Mouse (Mus musculus): ENCODE measurements around the gene Utrn. TPM values are rescaled to one million over a fixed set of nuclear protein-coding genes. Genes with fewer than 3 reads are reported as not detected.

Utrn gene
- polyA plus RNA-seq, 1 experiment from 2014 or later, result 66.8 TPM

GRCm38 (mm10) chr10:12834215-12834614, 35.0 kb downstream of the Utrn start:
- Histone ChIP-seq H3K4me1 (replicated peaks) (peaks cover 25% of the 10 kb centered on the region), H3K27ac (ENCODE audit: poor library complexity, severe bottlenecking) (no peak overlapping the region), H3K4me2 (no peak overlapping the region), H3K27me3 (replicated peaks) (no peaks in the 10 kb centered on the region), H3K36me3 (no peaks in the 10 kb centered on the region), H3K9ac (no peak overlapping the region), H3K9me3 (replicated peaks) (no peaks in the 10 kb centered on the region), H3K4me3 (no peak overlapping the region)
- WGBS, result 63% methylated on average over 1 of the region's 1 CpGs
- no peak for ATAC-seq (ENCODE audit: insufficient number of reproducible peaks, low FRiP score)

DNA sequence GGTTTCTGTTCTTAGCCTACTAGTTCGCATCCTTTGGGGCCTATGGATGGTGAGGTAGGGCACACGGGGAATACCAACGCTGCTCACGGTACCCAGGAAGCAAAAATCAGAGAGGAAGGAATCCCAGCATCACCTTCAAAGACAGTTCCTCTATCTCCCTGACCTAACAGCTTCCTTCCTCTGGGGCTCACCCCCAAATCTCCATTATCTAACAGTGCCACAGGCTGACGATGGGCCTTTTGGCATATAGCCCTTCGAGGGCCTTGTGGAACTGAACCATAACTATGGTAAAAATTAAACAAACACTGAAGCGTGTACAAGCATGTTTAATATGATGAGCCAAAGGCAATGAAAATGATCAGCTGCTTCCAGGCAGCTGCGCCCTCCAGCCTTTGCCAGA, 37.0 kb downstream of the Utrn start:
- ATAC-seq (ENCODE audit: insufficient number of reproducible peaks, low FRiP score), result no peak
- no peak overlapping the region for H3K4me2 ChIP-seq
- no peaks in the 10 kb centered on the region for H3K36me3 ChIP-seq
- H3K27me3 ChIP-seq (replicated peaks), result no peaks in the 10 kb centered on the region
- no peak overlapping the region for H3K27ac ChIP-seq (ENCODE audit: poor library complexity, severe bottlenecking)
- H3K4me1 ChIP-seq (replicated peaks), result peaks cover 36% of the 10 kb centered on the region
- no peaks in the 10 kb centered on the region for H3K9me3 ChIP-seq (replicated peaks)
- H3K4me3 ChIP-seq, result no peak overlapping the region
- 75% methylated on average over 8 of the region's 8 CpGs for WGBS
- H3K9ac ChIP-seq, result no peak overlapping the region

DNA sequence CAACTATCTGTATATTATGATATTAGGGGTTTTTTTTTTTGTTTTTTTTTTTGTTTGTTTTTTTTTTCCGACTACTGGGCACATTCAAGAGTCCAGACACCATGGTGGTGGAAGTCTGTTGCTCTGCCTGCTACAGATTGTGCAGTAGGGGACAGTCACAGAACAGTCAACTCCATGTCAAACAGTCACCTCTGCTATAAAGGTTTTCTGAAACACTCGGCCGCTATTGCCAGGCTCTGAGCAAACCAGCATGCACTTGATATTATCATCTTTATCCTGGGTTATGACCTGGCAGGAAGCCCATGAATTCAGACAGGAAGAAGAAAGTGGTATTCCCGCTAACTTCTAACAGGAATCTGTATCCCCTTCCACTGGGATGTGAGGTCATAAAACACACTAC, 41.4 kb downstream of the Utrn start:
- no peak overlapping the region for H3K9ac ChIP-seq
- no peak overlapping the region for H3K4me2 ChIP-seq
- peak overlapping the region; percentile 45 for H3K27ac ChIP-seq (ENCODE audit: poor library complexity, severe bottlenecking)
- H3K4me1 ChIP-seq (replicated peaks), result peaks cover 54% of the 10 kb centered on the region
- no peak for ATAC-seq (ENCODE audit: insufficient number of reproducible peaks, low FRiP score)
- 19% methylated on average over 4 of the region's 4 CpGs for WGBS
- H3K4me3 ChIP-seq, result no peak overlapping the region
- no peaks in the 10 kb centered on the region for H3K27me3 ChIP-seq (replicated peaks)
- H3K36me3 ChIP-seq, result no peaks in the 10 kb centered on the region
- H3K9me3 ChIP-seq (replicated peaks), result no peaks in the 10 kb centered on the region

DNA sequence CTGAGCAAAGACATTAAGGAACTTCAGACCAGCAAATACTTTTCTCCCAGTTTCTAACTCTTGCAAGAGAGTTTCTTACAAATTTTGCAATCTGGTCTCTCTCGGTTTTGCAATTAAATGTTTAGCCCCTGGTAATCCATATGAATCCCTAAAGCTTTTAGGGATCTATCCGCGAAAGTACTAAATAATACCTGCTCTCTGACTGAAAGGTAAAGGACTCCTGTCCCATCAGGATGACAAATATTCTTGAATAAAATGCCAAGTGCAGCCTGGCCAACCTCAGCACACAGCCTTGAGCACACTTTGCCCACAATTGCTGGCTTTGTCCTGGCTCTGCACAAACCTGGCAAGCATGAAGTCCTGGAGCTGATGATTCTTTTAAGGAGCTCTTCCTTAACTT, 41.9 kb downstream of the Utrn start:
- Histone ChIP-seq H3K27ac (ENCODE audit: poor library complexity, severe bottlenecking) (peak overlapping the region; percentile 45), H3K9me3 (replicated peaks) (no peaks in the 10 kb centered on the region), H3K4me1 (replicated peaks) (peaks cover 50% of the 10 kb centered on the region), H3K36me3 (no peaks in the 10 kb centered on the region), H3K27me3 (replicated peaks) (no peaks in the 10 kb centered on the region), H3K9ac (no peak overlapping the region), H3K4me2 (no peak overlapping the region), H3K4me3 (no peak overlapping the region)
- 73% methylated on average over 3 of the region's 3 CpGs for WGBS
- no peak for ATAC-seq (ENCODE audit: insufficient number of reproducible peaks, low FRiP score)

GRCm38 (mm10) chr10:12826760-12827281, 42.3 kb downstream of the Utrn start:
- H3K9ac ChIP-seq, result no peak overlapping the region
- H3K4me2 ChIP-seq, result no peak overlapping the region
- no peaks in the 10 kb centered on the region for H3K9me3 ChIP-seq (replicated peaks)
- no peak overlapping the region for H3K4me3 ChIP-seq
- peak overlapping the region; percentile 45 for H3K27ac ChIP-seq (ENCODE audit: poor library complexity, severe bottlenecking)
- H3K4me1 ChIP-seq (replicated peaks), result peaks cover 45% of the 10 kb centered on the region
- H3K27me3 ChIP-seq (replicated peaks), result no peaks in the 10 kb centered on the region
- WGBS, result 30% methylated on average over 6 of the region's 6 CpGs
- no peak for ATAC-seq (ENCODE audit: insufficient number of reproducible peaks, low FRiP score)
- no peaks in the 10 kb centered on the region for H3K36me3 ChIP-seq

- ATAC-seq (ENCODE audit: insufficient number of reproducible peaks, low FRiP score), result no peak
- Histone ChIP-seq H3K4me1 (replicated peaks) (peaks cover 50% of the 10 kb centered on the region), H3K36me3 (no peaks in the 10 kb centered on the region; the same call in none of the 2 replicates), H3K4me3 (no peak overlapping the region), H3K9me3 (replicated peaks) (no peaks in the 10 kb centered on the region), H3K4me2 (no peak overlapping the region), H3K27me3 (replicated peaks) (no peaks in the 10 kb centered on the region), H3K9ac (no peak overlapping the region), H3K27ac (ENCODE audit: poor library complexity, severe bottlenecking) (no peak overlapping the region)
- 48% methylated on average over 4 of the region's 4 CpGs for WGBS
Measured at GRCm38 (mm10) chr10:12824386-12824785, 44.8 kb downstream of the Utrn start.

GRCm38 (mm10) chr10:12823437-12824219, 45.5 kb downstream of the Utrn start:
- 77% methylated on average over 15 of the region's 15 CpGs for WGBS
- H3K27ac ChIP-seq (ENCODE audit: poor library complexity, severe bottlenecking), result no peak overlapping the region

GRCm38 (mm10) chr10:12820978-12821735, 48.0 kb downstream of the Utrn start:
- 0 out of 2 replicates have a peak, but pooled peaks have one; percentile 7 for ATAC-seq (ENCODE audit: insufficient number of reproducible peaks, low FRiP score)
- Histone ChIP-seq H3K4me3 (no peak overlapping the region), H3K4me1 (replicated peaks) (peaks cover 51% of the 10 kb centered on the region), H3K36me3 (no peaks in the 10 kb centered on the region; the same call in none of the 2 replicates), H3K9ac (no peak overlapping the region), H3K9me3 (replicated peaks) (no peaks in the 10 kb centered on the region), H3K4me2 (no peak overlapping the region), H3K27me3 (replicated peaks) (no peaks in the 10 kb centered on the region), H3K27ac (ENCODE audit: poor library complexity, severe bottlenecking) (no peak overlapping the region)
- WGBS, result 81% methylated on average over 13 of the region's 13 CpGs

More at GRCm38 (mm10) chr10:12823437-12824219, 45.5 kb downstream of the Utrn start:
- Histone ChIP-seq H3K4me3 (no peak overlapping the region), H3K4me2 (no peak overlapping the region), H3K27me3 (replicated peaks) (no peaks in the 10 kb centered on the region), H3K9me3 (replicated peaks) (no peaks in the 10 kb centered on the region), H3K9ac (no peak overlapping the region), H3K4me1 (replicated peaks) (peaks cover 52% of the 10 kb centered on the region), H3K36me3 (no peaks in the 10 kb centered on the region; the same call in none of the 2 replicates)
- no peak for ATAC-seq (ENCODE audit: insufficient number of reproducible peaks, low FRiP score)

- Histone ChIP-seq H3K4me2 (no peak overlapping the region), H3K36me3 (no peaks in the 10 kb centered on the region; the same call in none of the 2 replicates), H3K9ac (no peak overlapping the region), H3K27me3 (replicated peaks) (no peaks in the 10 kb centered on the region), H3K27ac (ENCODE audit: poor library complexity, severe bottlenecking) (no peak overlapping the region), H3K9me3 (replicated peaks) (no peaks in the 10 kb centered on the region), H3K4me1 (replicated peaks) (peaks cover 61% of the 10 kb centered on the region), H3K4me3 (no peak overlapping the region)
- 71% methylated on average over 6 of the region's 6 CpGs for WGBS
- ATAC-seq (ENCODE audit: insufficient number of reproducible peaks, low FRiP score), result no peak
Measured at GRCm38 (mm10) chr10:12817409-12817808, 51.8 kb downstream of the Utrn start.

- ATAC-seq (ENCODE audit: insufficient number of reproducible peaks, low FRiP score), result no peak
- Histone ChIP-seq H3K27me3 (replicated peaks) (no peaks in the 10 kb centered on the region), H3K9ac (no peak overlapping the region), H3K4me1 (replicated peaks) (peaks cover 65% of the 10 kb centered on the region), H3K4me3 (no peak overlapping the region), H3K4me2 (no peak overlapping the region), H3K9me3 (replicated peaks) (no peaks in the 10 kb centered on the region), H3K36me3 (no peaks in the 10 kb centered on the region; the same call in none of the 2 replicates), H3K27ac (ENCODE audit: poor library complexity, severe bottlenecking) (no peak overlapping the region)
- WGBS, result 86% methylated on average over 6 of the region's 6 CpGs
Measured at GRCm38 (mm10) chr10:12816530-12816929, 52.6 kb downstream of the Utrn start.

DNA sequence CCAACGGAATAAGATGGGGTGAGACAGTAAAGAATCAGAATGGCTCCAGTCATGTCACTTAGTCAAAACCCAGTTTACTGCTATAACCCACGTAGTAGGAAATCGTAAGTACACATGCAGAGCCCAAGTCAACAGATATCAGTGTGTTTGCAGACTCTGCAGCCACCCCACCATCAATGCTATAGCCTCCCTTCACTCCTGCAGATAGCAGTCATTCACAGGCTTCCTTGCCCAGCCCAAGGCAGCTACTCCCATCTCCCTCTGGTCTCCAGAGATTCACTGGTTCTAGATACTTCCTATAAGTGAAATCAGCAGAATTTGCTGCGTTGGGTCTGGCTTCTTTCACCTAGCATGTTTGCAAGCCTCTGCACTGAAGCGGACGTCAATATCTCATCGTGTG, 54.8 kb downstream of the Utrn start:
- Histone ChIP-seq H3K27ac (ENCODE audit: poor library complexity, severe bottlenecking) (no peak overlapping the region), H3K9ac (no peak overlapping the region), H3K4me2 (no peak overlapping the region), H3K36me3 (no peaks in the 10 kb centered on the region), H3K27me3 (replicated peaks) (no peaks in the 10 kb centered on the region), H3K4me1 (replicated peaks) (peaks cover 77% of the 10 kb centered on the region), H3K4me3 (no peak overlapping the region), H3K9me3 (replicated peaks) (no peaks in the 10 kb centered on the region)
- WGBS, result 62% methylated on average over 7 of the region's 7 CpGs
- ATAC-seq (ENCODE audit: insufficient number of reproducible peaks, low FRiP score), result no peak
